Mouse (Mus musculus): ENCODE data around the gene Ank2. TPM values are rescaled to one million over a fixed set of nuclear protein-coding genes. Genes with fewer than 3 reads are reported as not detected.

The Ank2 gene
- 25.8 and 36.2 TPM in 2 replicates for polyA plus RNA-seq (2016; fragmentation: Nextera tagmentation; extraction: Ambion mirVana)

GRCm38 (mm10) chr3:127498742-127499400, at the start of gene Ank2:
Gene Ank2 (minus strand): TSS chr3:127499350.
- peak within 1 kb of the TSS; percentile 86 for H3K27ac ChIP-seq
- DNase-seq (ENCODE audit: low spot score), result peak; percentile 79
- peak within 1 kb of the TSS; percentile 76 for H3K4me3 ChIP-seq
- under 1% methylated on average over 46 of the region's 62 CpGs for WGBS
- H3K27me3 ChIP-seq (ENCODE audit: insufficient read depth, poor library complexity, severe bottlenecking), result peaks cover 20% of the 10 kb centered on the region
- peaks cover 18% of the 10 kb centered on the region for H3K4me1 ChIP-seq
- H3K36me3 ChIP-seq, result no peaks in the 10 kb centered on the region
- no peaks in the 10 kb centered on the region for H3K9me3 ChIP-seq

GRCm38 (mm10) chr3:127547882-127548281, 48.7 kb upstream of the Ank2 start:
- Histone ChIP-seq H3K36me3 (peaks cover 36% of the 10 kb centered on the region), H3K9me3 (no peaks in the 10 kb centered on the region), H3K4me1 (no peaks in the 10 kb centered on the region), H3K4me3 (no peak overlapping the region), H3K27me3 (ENCODE audit: insufficient read depth, poor library complexity, severe bottlenecking) (no peaks in the 10 kb centered on the region), H3K27ac (no peak overlapping the region)
- no peak for DNase-seq (ENCODE audit: low spot score)
- 38% methylated on average over 5 of the region's 5 CpGs for whole genome bisulfite sequencing

DNA sequence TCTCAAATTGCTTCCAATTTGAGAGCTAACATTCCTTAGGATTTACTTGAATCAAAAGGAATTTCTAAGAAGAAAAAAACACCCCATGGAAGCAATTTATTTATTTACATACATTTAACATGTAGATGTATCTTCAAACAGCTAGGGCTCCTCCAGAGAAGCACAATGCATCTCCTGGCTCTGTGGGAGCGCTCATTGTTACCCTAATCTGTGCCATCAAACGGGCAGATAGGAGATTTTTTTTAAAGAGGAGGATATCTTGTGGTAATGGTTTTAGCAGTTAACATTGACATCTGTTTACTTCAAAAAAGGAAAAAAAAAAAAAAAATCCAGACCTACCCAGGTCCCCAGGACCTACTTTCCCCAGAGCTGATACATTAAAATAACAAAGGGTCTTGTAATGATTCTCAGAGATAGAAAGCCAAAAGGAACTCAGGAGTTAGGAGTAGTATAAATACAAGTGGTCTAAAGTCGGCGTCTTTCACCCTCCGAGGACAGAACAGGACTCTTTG, 45.5 kb upstream of the Ank2 start:
- 27% methylated on average over 5 of the region's 5 CpGs for WGBS

GRCm38 (mm10) chr3:127543976-127544375, 44.8 kb upstream of the Ank2 start:
- 82% methylated on average over 4 of the region's 4 CpGs for WGBS
- Histone ChIP-seq H3K27me3 (ENCODE audit: insufficient read depth, poor library complexity, severe bottlenecking) (no peaks in the 10 kb centered on the region), H3K36me3 (peaks cover 56% of the 10 kb centered on the region), H3K4me1 (no peaks in the 10 kb centered on the region), H3K9me3 (no peaks in the 10 kb centered on the region), H3K27ac (no peak overlapping the region), H3K4me3 (no peak overlapping the region)
- no peak for DNase-seq (ENCODE audit: low spot score)

More for the DNA sequence above, 45.5 kb upstream of the Ank2 start:
- Histone ChIP-seq H3K4me3 (no peak overlapping the region), H3K4me1 (no peaks in the 10 kb centered on the region), H3K9me3 (no peaks in the 10 kb centered on the region), H3K27me3 (ENCODE audit: insufficient read depth, poor library complexity, severe bottlenecking) (no peaks in the 10 kb centered on the region), H3K36me3 (peaks cover 56% of the 10 kb centered on the region), H3K27ac (no peak overlapping the region)
- no peak for DNase-seq (ENCODE audit: low spot score)

DNA sequence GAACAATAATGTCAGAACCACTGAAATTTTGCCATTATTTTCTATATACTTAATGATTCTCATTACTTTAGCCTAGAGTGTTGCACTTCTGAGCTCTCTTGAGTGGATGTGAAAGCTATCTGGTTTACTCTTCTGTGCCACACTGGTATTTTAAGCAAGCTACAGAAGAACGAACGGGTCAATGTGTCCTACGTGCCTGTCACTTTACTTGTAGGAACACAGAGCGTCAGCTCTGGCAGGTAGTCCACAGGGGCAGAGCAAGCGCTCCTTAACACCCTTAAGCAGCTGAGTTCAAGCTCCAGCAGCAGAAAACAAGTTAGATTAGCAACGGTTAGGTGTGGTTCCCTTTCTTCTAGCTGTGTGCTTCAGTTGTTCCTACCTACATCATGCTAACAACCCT, 40.0 kb upstream of the Ank2 start:
- Histone ChIP-seq H3K4me3 (no peak overlapping the region), H3K27me3 (ENCODE audit: insufficient read depth, poor library complexity, severe bottlenecking) (no peaks in the 10 kb centered on the region), H3K9me3 (no peaks in the 10 kb centered on the region), H3K4me1 (no peaks in the 10 kb centered on the region), H3K27ac (no peak overlapping the region), H3K36me3 (peaks cover 46% of the 10 kb centered on the region)
- 51% methylated on average over 6 of the region's 6 CpGs for WGBS
- DNase-seq (ENCODE audit: low spot score), result no peak

DNA sequence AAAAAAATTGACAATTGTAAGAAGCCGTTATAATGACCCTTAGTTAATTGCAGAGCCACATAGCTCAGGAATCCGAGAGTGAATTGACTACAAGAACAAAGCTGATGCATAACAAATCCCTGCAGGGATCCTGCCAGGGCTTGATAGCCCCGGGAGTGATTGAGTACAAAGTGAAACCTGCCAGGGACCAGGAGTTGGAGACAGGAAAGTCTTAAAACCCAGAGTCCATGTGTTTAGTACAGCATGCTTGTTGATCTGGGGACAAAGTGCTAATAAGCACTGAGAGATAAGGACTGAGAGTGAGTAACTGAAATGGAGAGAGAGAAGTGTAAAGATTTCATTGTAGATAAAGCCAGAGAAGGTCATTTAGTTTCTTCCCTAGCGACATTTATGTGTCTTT, 31.1 kb upstream of the Ank2 start:
- Histone ChIP-seq H3K4me3 (no peak overlapping the region), H3K36me3 (no peaks in the 10 kb centered on the region), H3K27ac (no peak overlapping the region), H3K9me3 (no peaks in the 10 kb centered on the region), H3K4me1 (peaks cover 6% of the 10 kb centered on the region; the same call in 1 of the 2 replicates), H3K27me3 (ENCODE audit: insufficient read depth, poor library complexity, severe bottlenecking) (no peaks in the 10 kb centered on the region)
- WGBS, result 11% methylated on average over 4 of the region's 4 CpGs
- DNase-seq (ENCODE audit: low spot score), result no peak

DNA sequence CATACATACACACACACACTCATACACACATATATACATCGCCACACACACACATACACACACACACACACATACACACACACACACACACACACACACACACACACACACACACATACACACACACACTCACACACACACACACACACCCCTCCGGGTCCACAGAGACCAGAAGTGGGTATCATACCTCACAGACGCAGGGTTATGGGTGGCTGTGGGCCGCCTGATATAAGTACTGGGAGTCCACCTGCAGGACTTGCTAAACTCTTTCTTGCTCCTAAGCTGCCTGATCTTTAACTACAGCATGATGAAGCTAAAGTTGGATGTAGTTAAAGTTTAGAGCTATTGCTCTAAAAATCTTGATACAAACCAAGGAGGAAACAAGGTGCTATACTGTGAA, 30.7 kb upstream of the Ank2 start:
- Histone ChIP-seq H3K36me3 (no peaks in the 10 kb centered on the region), H3K4me1 (peaks cover 6% of the 10 kb centered on the region; the same call in 1 of the 2 replicates), H3K9me3 (no peaks in the 10 kb centered on the region), H3K27me3 (ENCODE audit: insufficient read depth, poor library complexity, severe bottlenecking) (no peaks in the 10 kb centered on the region), H3K4me3 (no peak overlapping the region), H3K27ac (no peak overlapping the region)
- WGBS, result 77% methylated on average over 4 of the region's 4 CpGs
- DNase-seq (ENCODE audit: low spot score), result no peak

DNA sequence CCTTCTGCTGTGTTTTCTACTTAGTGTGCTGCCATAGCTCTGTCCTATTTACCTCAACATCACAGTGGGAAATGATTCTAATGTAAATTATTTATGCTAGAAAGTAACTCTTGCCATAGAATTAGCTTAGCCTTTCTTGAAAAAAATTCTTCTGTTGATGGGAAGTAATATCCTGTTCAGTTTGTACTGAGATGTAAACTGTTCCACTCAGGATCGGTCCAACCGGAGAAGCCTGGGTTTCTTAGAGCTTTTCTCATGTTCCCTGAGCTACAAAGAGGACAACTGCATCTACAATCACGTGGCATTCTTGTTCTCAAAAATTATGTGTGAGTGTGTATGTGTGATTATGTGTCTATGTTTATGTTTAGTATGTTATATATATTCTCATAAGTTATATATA, 30.1 kb upstream of the Ank2 start:
- peaks cover 6% of the 10 kb centered on the region; the same call in 1 of the 2 replicates for H3K4me1 ChIP-seq
- no peak for DNase-seq (ENCODE audit: low spot score)
- H3K9me3 ChIP-seq, result no peaks in the 10 kb centered on the region
- H3K4me3 ChIP-seq, result no peak overlapping the region
- no peaks in the 10 kb centered on the region for H3K27me3 ChIP-seq (ENCODE audit: insufficient read depth, poor library complexity, severe bottlenecking)
- no peak overlapping the region for H3K27ac ChIP-seq
- no peaks in the 10 kb centered on the region for H3K36me3 ChIP-seq
- WGBS, result 86% methylated on average over 3 of the region's 3 CpGs

DNA sequence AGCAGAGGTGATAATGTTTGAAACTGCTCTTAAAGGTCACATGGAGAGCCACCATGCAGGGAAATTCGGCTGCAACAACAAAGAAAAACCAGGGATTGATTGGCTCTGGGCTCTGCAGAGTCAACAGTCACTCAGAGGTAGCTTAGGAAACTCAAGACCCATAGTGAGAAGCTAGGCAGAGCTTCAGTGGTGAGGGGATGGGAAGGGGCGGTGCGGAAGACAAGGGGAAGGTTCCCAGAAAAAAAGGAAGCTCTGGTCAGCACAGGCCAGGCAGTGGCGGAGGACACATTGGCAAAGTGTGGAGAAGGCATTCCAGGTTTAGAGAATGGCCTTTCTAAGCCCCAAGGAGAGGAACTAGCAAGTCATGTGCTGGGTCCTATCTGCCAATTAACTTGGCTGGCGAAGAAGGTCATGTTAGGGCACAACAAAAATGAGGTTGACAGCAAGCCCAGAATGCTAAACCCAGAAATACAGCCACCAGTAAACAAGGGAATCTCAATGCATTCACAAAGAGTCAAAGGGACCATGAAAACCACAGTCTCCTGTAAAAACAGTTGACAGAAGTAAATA, 28.4 kb upstream of the Ank2 start:
- 75% methylated on average over 5 of the region's 5 CpGs for WGBS
- Histone ChIP-seq H3K27ac (no peak overlapping the region), H3K9me3 (no peaks in the 10 kb centered on the region)

GRCm38 (mm10) chr3:127525188-127525819, 26.2 kb upstream of the Ank2 start:
- H3K36me3 ChIP-seq, result no peaks in the 10 kb centered on the region
- WGBS, result 36% methylated on average over 8 of the region's 8 CpGs
- H3K4me1 ChIP-seq, result peaks cover 10% of the 10 kb centered on the region; the same call in 1 of the 2 replicates
- H3K4me3 ChIP-seq, result peak overlapping the region; percentile 19; the same call in 1 of the 2 replicates
- no peaks in the 10 kb centered on the region for H3K9me3 ChIP-seq
- peak; percentile 81 for DNase-seq (ENCODE audit: low spot score)
- peak overlapping the region; percentile 81 for H3K27ac ChIP-seq
- no peaks in the 10 kb centered on the region for H3K27me3 ChIP-seq (ENCODE audit: insufficient read depth, poor library complexity, severe bottlenecking)

More for the DNA sequence above, 28.4 kb upstream of the Ank2 start:
- Histone ChIP-seq H3K27me3 (ENCODE audit: insufficient read depth, poor library complexity, severe bottlenecking) (no peaks in the 10 kb centered on the region), H3K36me3 (no peaks in the 10 kb centered on the region), H3K4me1 (peaks cover 6% of the 10 kb centered on the region; the same call in 1 of the 2 replicates), H3K4me3 (no peak overlapping the region)
- no peak for DNase-seq (ENCODE audit: low spot score)

DNA sequence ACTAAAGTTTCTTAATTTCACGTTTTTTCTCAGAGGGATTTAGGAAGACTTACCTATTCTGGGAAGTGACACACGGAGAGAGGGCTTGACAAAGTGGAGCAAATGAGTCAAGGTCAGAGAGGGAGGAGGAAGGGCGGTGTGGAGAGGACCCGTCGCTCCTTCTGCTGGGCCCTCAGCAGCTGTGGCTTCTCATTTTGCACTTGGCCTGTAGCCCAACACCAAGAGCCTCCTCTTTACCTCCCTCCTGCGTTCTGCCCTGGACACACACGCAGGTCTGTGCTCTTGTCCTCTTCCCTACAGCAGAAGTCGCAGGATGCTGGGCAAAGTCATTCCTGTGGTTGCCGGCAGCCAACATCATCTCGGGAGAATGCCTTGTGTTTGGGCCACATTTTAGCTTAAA, 22.0 kb upstream of the Ank2 start:
- WGBS, result 61% methylated on average over 10 of the region's 10 CpGs
- Histone ChIP-seq H3K36me3 (no peaks in the 10 kb centered on the region), H3K9me3 (no peaks in the 10 kb centered on the region), H3K27ac (0 out of 2 replicates have a peak overlapping the region, but pooled peaks have one; percentile 33), H3K27me3 (ENCODE audit: insufficient read depth, poor library complexity, severe bottlenecking) (no peaks in the 10 kb centered on the region), H3K4me1 (peaks cover 6% of the 10 kb centered on the region; the same call in 1 of the 2 replicates), H3K4me3 (no peak overlapping the region)
- no peak for DNase-seq (ENCODE audit: low spot score)

DNA sequence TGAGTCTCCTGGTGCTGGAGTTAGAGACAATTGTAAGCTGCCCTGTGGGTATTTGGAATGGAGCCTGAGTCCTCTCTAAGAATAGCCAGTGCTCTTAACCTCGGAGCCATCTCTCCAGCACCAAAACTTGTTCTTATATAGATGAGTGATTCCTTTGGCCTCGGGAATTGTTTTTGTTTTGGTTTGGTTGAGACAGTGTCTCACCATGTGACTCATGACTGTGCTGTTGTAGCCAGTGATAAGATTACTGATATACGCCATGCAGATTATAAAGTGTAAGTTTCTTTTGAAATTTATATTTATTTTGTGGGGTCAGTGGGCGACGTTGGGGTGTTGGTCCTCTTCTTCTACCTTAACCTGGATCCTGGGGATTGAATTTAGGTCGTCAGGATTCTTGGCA, 21.1 kb upstream of the Ank2 start:
- 70% methylated on average over 6 of the region's 6 CpGs for WGBS
- H3K4me3 ChIP-seq, result no peak overlapping the region
- no peak for DNase-seq (ENCODE audit: low spot score)
- H3K27ac ChIP-seq, result no peak overlapping the region
- H3K4me1 ChIP-seq, result peaks cover 4% of the 10 kb centered on the region; the same call in 1 of the 2 replicates
- H3K36me3 ChIP-seq, result no peaks in the 10 kb centered on the region
- no peaks in the 10 kb centered on the region for H3K27me3 ChIP-seq (ENCODE audit: insufficient read depth, poor library complexity, severe bottlenecking)
- H3K9me3 ChIP-seq, result no peaks in the 10 kb centered on the region

GRCm38 (mm10) chr3:127515251-127515650, 16.1 kb upstream of the Ank2 start:
- no peak for DNase-seq (ENCODE audit: low spot score)
- Histone ChIP-seq H3K9me3 (no peaks in the 10 kb centered on the region), H3K27me3 (ENCODE audit: insufficient read depth, poor library complexity, severe bottlenecking) (no peaks in the 10 kb centered on the region), H3K36me3 (no peaks in the 10 kb centered on the region), H3K27ac (no peak overlapping the region), H3K4me1 (no peaks in the 10 kb centered on the region), H3K4me3 (no peak overlapping the region)
- WGBS, result 89% methylated on average over 1 of the region's 1 CpGs

Measured in heart, embryonic 10.5 days (tissue).